Mouse (Mus musculus) stomach, postnatal 0 days (tissue): ENCODE data around the gene Ptprn.

Experiments
- CTCF ChIP-seq: IDR thresholded peaks from 2 replicates; pipeline ENCODE4 v1.5.1; 2016; ENCODE audit warnings: antibody characterized with exemption, low read depth, mild to moderate bottlenecking, moderate library complexity
- EP300 ChIP-seq: optimal IDR thresholded peaks from 2 replicates; pipeline ENCODE3; 2016; ENCODE audit warnings: antibody characterized with exemption

- TF ChIP-seq CTCF (no peak), EP300 (no peak)
Measured at GRCm38 (mm10) chr1:75231224-75231623, 33.1 kb downstream of the Ptprn start.
